Mouse (Mus musculus) neural tube, embryonic 10.5 days (tissue): ENCODE measurements at regions not wholly inside any gene's neighbourhood (a gene's known extent, or its start where the extent isn't known, plus 50 kb on each side); places are given as distances from the start of the nearest gene placed in this dataset.

ENCODE experiments used
- DNase-seq: peaks from one replicate; pipeline ENCODE4 v3.0.0-alpha.2; 2017; ENCODE audit warnings: low spot score; ENCODE audit errors: extremely low spot score

DNA sequence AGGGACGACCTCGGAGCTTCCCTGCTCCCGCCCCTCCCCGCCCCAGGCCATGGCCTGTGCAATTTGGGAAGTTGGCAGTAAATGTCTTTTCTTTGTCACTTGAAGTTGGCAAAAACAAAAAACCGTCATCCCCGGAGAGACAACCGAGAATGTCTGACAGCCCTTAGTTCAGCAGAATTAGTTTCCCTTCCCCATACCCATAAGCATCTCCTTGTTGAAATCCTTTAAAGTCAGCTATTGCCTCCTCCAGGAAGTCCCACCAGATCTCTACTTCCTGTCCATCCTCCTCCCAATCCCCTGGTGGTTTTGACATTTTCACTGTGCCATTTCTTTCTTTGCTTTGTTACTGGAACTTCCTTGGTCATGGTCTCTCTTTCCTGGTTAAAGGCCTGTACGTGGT lies 54.8 kb downstream of the Foxb1 start:
- no peak for DNase-seq

DNA sequence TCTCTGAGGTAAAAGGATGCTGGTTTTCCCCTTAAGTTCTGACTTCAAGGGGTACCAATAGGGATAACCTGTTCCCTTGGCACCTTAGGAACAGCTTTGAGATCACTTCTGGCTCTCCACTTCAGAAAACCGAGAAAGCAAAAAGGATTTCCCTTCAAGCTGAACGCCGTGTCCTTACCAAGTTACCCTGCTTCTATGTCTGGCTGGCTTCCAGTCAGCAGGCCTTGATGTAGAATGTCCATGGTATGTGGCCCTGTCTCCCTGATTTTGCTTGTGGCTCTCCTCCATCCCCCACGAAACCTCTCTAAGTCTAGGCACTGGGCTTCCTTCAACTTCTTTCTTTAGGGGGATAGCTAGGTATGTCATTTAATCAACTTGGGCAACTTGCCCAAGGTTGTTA lies 55.7 kb downstream of the Foxb1 start:
- DNase-seq = no peak

DNA sequence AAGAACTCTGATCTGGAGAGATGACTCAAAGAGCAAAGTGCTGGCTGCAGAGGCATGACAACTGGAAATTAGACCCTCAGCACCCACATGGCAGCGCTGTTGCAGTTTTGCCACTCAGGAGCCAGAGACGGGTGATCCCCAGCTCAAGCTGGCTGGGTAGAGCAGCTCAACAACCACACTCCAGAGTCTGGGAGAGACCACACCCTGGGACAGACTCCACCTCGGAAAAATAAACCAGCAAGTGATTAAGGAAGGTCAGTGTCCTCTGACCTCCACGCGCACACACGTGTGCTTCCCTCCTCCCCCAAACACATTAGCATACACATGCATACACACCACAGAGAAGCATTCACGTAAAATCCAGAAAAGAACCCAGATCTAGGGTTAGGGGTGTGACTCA lies 57.0 kb downstream of the Foxb1 start:
- DNase-seq = no peak

DNA sequence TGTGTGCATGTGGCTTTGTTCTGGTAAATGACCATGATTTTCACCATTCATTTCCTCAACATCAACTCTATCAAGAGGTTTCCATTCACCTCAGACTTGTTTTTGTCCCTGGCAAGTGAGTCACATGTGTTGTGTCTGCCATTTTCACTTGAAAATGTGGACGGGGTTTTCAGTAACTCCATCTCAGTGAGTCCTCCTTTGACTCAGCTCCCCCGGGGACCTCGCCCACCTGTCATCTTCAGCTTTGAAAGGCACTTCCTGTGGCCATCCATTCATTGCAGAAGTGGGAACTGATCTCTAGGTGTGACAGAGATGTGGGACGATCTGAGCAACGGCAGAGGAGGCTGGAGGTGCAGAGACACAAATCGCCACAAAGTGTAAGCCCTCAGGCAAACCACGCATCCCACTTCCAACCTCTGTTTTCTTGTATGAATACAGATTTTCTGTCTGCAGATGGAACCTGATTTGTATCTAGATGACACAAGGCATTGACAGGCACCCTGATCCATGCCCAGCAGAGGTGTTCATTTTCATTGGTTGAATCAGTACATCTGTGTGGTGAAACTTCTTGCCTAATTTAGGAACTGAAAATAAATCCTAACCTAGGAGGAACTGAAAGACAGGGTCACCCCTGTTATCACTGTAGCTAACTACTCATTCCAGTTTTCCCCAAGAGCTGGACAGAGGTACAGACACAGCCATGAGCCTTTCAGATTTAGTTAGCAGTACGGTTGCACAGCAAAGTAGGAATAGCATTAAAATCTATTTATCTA lies 58.4 kb downstream of the Foxb1 start:
- DNase-seq = no peak

DNA sequence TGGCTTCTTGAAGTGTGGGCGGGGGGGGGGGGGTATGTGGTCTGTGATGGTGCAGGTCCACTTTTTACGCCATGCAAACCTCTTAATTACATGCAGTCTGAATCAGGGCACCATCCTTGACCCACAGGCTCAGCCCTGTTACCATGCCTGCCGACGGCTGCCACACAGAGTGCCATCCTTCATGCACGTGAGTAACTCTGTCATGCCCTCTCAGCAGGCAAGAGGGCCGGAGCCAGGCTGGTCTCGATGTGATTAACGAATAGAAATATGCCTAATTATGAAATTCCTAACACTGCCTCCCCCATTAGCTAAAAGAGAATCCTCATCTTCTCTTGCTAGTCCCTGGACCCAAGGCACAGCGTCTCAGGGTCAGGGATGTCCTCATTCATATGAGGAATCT lies 60.0 kb downstream of the Foxb1 start:
- no peak for DNase-seq

DNA sequence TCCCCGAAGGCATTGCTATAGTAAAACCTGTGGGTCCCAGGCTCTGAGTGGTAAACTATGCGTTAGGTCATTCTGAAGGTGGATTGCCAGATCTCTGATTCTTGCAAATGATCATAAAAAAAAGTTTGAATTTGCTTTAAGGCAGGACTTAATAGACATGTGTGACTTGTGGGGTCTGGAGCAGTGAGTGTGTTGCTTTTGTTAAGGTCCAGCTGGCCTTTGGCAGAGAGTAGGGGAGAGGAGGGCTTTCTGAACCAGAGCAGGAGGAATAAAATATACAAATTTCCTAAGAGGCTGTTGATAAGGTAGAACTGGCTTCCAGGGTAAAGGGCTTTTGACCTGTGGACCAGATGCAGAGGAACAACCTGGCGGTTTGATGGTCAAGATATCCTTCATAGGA lies 69.0 kb downstream of the Foxb1 start:
- DNase-seq = no peak

DNA sequence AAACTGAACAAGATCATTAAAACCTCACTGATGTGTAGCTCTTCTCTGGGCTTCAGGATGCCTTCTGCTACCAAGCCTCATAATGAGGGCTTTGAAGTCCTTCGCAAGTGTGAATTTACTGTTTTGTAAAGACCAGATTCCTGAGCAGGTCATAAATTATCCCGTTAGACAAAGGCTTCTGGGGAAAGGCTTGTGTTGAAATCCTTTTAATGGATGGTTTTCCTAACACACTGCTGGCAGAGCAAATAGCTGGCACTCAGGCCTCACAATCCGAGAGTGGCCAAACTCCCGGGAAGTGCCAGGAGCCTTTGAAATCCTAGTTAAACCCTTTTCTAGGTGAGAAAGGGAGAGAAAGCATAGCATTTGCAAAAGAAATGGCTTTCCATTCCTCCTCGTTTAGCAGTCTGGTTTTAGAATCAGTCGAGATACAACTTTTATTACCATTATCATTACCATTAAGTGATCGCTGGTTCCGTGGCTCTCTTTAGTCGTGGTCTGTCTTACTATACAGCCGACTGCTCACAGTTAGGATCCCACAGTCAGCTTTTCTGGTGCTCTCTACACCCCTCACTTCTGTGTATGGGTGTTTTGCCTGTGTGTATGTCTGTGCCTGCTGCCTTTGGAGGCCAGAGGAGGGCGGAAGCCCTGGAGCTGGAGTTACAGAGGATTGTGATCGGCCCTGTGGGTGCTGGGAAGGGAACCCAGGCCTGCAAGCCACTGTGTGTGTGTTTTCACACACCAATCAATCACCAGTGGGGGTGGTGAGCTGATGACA lies 73.2 kb downstream of the Foxb1 start:
- peak; percentile 33 for DNase-seq

DNA sequence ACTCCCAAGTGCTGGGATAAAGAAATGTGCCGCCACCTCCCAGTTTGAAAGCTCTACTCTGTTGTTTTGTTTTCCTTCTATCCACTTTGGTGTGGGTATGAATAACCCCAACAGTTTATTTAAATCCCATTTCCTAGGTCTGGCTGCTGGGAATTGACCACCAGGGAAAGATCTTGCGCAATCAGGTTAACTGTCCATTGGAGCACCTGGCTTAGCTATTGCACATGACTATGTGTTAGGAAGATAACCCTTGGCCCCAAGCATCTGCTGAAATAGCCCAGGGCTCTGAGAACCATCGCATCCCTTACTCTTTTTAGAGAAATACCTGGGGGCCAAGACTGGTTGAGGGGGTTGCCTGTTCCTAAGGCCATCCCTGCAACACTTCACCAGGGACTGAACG lies 74.0 kb downstream of the Foxb1 start:
- no peak for DNase-seq

DNA sequence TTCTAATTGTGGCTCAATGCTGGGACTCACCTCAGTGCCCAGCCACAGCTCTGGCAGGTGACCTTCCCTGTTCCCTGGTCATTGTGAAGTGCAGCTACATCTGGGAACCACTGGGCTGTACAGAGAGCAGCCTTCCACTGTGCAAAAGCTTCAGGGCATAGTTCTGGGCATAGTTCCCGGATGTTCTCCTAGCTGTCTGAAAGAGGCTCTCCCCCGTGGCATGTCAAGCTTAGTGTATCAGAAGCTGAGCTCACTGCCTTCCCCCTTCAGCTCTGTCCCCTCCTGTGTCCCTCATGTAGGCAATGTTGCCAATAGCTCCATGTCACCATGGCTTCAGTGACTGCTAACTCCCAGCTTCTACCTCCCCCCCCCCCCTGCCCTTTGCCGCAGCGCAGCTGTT lies 75.1 kb downstream of the Foxb1 start:
- no peak for DNase-seq

DNA sequence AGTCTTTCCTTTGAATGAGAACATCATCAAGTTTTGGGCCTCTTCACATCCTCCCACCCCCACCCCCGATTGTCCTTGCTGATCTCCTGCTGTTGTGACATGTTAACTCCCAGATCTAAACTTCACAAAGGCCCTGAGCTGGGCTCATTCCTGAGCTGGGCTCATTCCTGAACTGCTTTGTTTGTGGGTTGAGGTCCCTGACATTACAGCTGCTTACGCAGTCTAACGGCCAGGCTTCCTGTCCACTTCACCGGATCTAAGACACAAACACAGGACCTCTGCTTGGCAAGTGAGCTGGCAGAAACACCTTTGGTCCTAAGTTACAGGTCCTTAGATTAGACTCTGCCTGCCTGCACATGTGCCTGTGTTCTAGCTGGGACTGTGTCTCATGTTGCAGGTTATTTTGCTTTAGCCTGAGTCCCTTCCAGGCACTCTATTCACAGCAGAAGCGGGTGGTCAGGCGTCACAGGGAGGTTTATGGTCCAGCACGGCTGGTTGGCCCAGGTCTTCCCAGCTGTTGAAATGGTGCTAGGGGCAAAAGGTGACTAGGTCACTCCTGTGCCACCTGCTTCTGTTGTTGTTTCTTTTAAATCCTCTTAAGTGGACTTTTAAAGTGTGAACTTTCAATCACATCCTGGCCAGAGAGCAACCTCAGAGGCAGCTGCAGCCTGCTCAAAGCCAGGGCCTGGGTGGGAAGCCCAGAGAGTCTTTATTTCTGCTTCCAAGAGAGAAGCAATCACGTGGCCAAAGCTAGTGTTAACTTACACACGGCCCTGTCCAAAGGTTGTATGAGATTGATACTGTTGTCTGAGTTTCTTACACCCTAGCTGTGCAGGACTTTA lies 79.1 kb downstream of the Foxb1 start:
- DNase-seq = peak; percentile 38

DNA sequence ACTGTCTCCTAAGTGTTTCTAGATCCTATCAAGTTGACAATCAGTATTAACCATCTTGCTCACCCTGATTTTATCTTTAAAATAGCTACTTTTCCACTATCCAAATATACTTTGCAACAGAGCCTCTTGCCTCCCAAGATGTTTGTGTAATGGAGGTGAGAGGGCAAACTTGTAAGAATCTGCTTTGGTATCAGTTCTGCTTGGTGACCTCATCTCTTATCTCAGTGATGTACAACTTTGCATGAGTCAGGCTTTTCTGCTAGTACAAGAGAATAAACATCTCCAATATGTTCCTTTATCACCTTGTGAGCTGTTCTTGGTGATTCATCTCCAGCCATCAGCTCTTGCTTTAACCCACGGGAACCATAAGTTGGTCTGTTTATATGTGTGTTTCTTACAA lies 82.1 kb downstream of the Foxb1 start:
- DNase-seq = no peak

DNA sequence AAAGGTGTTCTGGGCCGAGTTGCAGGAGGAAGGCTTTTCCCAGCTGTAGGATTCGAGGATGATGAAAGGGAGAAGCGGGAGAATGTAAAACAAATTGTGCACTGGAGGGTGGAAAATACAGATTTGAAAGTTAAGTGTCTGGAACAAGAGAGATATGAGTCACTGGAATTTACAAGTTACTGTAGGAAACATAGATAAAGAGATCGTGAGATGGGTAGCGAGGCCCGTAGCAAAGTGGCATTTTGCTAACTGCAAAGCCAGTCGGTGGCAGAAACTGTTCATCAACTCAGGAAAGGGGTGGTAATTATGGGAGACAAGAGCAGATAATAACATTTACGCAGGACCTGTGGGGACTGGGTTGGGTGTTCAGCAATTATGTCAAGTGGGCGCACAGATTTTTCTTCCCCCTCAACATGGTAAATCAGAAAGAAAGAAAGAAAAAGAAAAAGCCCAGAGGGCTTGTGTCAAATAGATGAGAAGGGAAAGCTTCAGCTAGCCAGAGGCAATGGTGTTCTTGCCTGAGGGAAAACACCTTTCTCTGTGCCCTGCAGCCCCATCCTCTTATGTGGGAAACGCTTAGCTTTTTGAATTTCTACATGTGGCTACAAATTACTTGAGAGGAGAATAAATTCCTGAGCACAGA lies 87.2 kb downstream of the Foxb1 start:
- DNase-seq = no peak

DNA sequence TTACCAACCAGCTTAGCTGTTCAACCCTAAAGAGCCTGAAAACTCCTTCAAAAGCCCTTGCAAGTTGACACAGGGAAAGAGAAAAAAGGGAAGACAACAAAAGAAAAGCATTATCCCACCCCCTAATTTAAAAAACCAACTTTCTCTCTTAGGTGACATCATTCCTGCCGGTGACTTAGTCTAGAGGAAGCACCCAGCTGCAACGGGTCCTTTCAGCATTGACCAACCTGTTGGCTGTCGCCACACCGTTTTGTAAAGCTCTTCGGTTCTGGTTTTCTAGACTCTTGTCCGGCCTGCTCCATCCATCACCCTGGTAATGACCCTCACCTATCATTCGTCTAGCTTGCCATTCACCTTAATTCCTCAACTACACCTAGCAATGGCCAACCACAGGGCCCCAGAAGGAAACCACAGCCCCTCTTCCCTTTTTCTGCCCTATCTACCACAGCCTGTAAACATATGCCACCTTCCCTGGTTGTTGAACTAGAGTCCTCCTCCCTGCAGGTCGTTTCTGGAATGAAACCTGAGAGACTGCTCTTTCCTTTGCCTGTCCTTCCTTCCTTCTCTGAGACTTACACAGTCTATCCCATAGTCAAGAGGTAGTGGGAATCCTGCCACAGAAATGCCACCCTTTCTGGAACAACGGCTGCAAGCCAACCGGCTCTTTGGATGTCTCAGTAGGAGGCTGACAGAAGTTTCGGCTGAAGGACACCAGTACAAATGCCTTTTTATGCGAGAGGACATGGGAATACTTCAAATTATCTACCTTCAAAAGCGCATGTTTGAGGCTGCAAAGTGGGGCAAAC lies 87.9 kb downstream of the Foxb1 start:
- no peak for DNase-seq

DNA sequence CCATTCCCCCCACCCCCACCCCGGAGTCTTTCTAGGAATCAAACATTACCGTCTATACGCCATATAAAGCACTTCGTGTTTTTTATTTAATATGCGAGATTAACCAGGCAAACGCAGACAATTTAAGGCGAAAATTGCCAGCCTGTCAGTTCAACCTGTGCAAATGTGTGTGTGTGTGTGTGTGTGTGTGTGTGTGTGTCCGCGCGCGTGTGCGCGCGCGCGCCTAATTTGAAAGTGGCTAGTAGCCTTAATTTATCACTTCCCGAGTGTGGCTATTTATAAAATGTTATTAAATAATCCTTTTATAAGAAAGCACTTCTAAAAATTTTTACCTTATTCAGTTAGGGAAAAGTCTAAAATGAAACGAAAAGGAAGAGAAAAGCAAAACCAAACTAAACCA lies 89.5 kb downstream of the Foxb1 start:
- no peak for DNase-seq

DNA sequence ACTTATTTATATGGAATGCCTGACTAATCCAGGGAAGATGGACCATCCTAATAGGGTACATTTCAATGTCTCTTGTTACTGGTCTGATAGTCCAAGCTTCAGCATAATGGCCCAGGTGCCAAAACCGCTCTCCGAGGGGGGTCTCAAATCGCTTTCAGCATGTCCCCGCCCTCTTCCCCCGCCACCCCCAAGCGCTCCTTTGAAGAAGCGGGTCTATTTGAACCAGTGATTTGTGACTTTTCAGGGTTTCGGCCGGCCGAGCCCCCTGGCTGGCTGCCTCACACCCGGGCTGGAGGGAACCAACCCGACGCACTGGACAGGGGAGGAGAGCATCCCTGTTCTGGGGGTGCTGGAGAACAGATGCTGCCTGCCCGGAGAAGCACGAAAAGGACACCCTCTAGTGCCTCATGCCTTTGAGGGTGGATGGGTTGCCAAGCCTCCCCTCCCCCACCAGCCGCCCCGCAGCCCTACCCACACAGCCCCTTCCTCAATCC lies 90.1 kb downstream of the Foxb1 start:
- DNase-seq = peak; percentile 69

DNA sequence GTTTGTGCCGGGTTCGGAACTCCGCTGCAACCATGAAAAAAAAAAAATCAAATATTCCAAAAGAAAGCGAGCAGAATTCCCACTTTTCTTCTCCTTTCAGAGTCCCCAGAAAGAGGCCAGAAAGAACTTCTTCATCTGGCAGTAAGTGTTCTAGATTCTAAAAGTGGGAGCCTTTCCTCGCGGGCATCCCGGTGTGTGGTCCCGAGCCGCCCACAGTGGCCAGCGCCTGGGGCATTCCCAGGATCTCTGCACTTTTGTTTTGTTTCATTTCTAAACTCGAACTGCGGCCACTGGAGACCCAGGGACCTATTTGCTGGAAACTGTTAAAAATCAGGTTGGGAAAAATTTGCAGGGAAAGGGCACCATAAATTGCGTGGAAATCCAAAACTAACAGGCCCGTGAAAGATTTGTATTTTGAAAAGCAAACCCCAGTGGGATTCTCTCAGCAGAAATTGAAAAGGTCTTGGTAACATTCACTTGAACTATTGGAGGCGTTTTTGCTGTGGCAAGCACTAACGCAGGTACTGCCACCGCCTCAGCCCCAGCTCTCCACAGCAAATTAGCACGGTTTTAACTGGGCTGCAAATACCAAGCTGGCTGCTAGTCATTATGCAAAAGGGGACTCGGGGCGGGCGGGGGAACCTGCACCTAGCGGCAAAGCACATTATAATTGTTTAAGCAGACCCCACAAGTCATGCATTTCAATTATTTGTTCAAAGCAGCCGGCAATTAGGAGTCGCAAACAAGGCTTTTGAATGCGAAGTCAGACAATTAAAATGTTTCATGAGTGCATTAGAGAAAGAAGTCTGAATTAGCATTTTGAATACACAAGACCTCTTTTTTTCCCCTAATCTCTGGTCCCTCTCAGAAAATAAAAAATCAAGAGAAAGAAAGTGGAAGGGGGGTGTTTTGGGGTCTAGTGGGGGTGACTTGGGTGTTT lies 90.9 kb downstream of the Foxb1 start:
- DNase-seq = peak; percentile 44

DNA sequence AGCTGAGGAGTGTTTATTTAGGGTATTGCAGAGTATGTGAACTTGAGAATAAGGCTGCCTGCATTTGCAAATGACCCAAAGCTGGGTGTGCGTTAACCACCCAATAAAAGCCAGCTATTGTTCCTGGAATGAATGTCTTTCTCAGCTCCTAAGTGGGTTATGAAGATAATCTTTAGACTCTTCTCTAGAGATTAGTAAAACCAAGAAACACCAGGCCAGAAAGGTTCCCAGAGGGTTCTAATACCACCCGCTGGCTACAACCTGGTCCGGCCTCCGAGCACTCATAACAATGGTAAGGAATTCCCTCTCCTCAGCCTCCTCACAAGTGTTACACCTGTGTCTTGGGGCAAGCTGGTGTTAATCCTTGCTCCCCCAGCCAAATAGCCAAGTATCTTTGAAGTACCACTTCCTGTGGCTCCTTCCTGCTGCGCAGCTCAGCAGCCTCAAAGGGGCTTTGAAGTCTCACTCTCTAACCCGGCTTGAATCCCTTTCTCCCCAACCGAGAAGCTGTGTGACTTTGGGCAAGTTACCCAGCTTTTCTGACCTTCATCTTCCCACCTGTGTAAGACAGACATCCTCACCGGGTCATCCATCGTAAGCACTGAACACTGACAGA lies 92.2 kb downstream of the Foxb1 start:
- no peak for DNase-seq

DNA sequence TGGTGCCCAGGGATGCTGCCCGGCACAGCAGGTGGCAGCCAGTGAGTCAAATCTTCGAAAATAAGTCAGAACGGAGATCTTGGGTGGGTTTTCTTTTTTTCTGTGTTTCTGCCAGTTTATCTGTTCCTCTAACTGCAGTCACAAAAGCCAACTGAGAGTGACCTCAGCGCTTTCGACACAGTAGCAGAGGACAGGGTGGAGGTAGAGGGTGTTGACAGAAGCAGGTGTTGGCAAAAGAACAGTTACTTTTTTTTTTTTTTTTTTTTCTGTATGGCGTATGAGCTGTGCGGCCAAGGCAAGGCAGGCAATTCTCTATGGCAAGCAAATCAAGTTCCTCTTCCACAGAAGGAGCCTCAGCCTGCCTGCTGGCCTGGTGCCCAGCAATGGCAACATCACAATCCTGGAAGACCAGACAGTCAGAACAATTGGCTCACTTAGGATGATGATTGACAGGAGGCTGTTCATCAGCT lies 93.6 kb downstream of the Foxb1 start:
- DNase-seq = no peak

DNA sequence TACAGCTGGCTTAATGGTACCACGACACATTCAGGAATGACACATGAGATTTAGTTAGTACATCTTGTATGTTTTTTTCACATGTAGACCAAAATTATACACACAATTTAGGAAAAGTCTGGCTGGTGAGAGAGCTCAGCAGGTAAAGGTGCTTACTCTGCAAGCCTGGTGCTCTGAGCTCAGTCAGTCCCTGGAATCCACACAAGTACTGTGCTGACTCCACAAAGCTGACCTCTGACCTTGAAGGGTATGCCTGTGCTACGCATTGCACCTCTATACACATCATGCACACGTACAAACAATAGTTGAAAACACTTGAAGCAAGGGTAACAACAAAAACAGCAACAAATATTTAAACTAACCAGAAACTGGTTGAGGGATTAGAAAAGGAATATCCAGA lies 96.5 kb downstream of the Foxb1 start:
- DNase-seq = no peak
